ENCODE assay signal across 8 mouse cellular contexts in the genomic region with DNA sequence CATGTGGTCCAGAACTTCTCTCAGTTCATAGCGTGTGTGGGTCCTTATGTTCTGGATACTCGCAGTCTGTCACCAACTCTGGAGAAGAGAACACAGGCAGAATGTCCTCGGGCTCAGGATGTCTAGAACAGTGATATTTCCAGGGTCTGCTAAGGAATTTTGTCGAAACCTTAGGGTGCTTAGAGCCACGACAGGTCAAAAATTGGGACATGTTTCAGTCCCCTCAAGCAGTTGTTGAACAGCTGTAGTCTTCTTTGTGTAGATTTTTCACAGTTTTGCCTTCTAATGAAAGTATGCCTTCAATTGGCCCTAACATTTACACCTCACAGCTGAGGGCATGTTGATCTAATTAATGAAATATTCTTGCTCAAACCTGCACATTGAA. TPM values are rescaled to one million over a fixed set of nuclear protein-coding genes. Genes with fewer than 3 reads are reported as not detected.
DNase-seq lines count a peak whose midpoint lies in the region; ATAC-seq and TF ChIP-seq lines count a peak whose summit lies in the region.

No protein-coding gene starts in this region.

- H3K36me3 ChIP-seq in heart, adult 2 months (ENCODE audit: control insufficient read depth, insufficient read depth, low read length): peaks cover 10% of the 10 kb centered on the region
- H3K36me3 ChIP-seq in thymus, adult 2 months (ENCODE audit: control insufficient read depth, insufficient read depth, low read length): no peaks in the 10 kb centered on the region
- H3K36me3 ChIP-seq in liver, embryonic 12.5 days: peaks cover 15% of the 10 kb centered on the region

- H3K79me2 ChIP-seq in heart, adult 2 months (replicated peaks; ENCODE audit: control insufficient read depth, insufficient read depth, low read length): no peaks in the 10 kb centered on the region

- peak overlapping the region; percentile 90 for H3K4me2 ChIP-seq in liver, embryonic 12.5 days

- no peak for TF ChIP-seq POLR2A in heart, adult 2 months (IDR thresholded peaks at IDR 0.05; ENCODE audit: insufficient read depth, low read depth, low read length)
- no peak for TF ChIP-seq POLR2A in thymus, adult 2 months (IDR thresholded peaks at IDR 0.05; ENCODE audit: control insufficient read depth, extremely low read depth, insufficient read depth, low read length, poor library complexity)

- no peak for TF ChIP-seq CTCF in heart, adult 2 months (IDR thresholded peaks at IDR 0.05)
- TF ChIP-seq CTCF in thymus, adult 2 months (IDR thresholded peaks at IDR 0.05; ENCODE audit: borderline replicate concordance, control insufficient read depth, extremely low read depth, insufficient read depth, low read length, poor library complexity): no peak

- H3K27ac ChIP-seq in heart, adult 2 months: peak overlapping the region; percentile 77
- H3K27ac ChIP-seq in thymus, adult 2 months (ENCODE audit: control insufficient read depth, insufficient read depth, low read length): no peak overlapping the region
- H3K27ac ChIP-seq in liver, embryonic 12.5 days: peak overlapping the region; percentile 72

- H3K9me3 ChIP-seq in liver, embryonic 12.5 days (replicated peaks): no peaks in the 10 kb centered on the region

- H3K4me1 ChIP-seq in heart, adult 2 months (ENCODE audit: control insufficient read depth, insufficient read depth, low read length): peaks cover 8% of the 10 kb centered on the region
- peaks cover 5% of the 10 kb centered on the region; the same call in 1 of the 2 replicates for H3K4me1 ChIP-seq in thymus, adult 2 months (replicated peaks; ENCODE audit: control insufficient read depth, insufficient read depth, low read length)
- H3K4me1 ChIP-seq in liver, embryonic 12.5 days: peaks cover 25% of the 10 kb centered on the region

- intact Hi-C loops in heart, adult 2 months (cut with DNase I): loop anchor here (5.0 kb wide), 2 partner anchors 102 to 542 kb away; a partner anchor contains a TSS
- intact Hi-C loops in heart, postnatal 14 days (cut with DNase I): loop anchor here (5.0 kb wide), 1 partner anchor 92 kb away; no protein-coding TSS in a partner anchor

- peak overlapping the region; percentile 54 for H3K4me3 ChIP-seq in heart, adult 2 months
- H3K4me3 ChIP-seq in thymus, adult 2 months (ENCODE audit: control insufficient read depth, insufficient read depth, low read length): peak overlapping the region; percentile 66
- H3K4me3 ChIP-seq in liver, embryonic 12.5 days: peak overlapping the region; percentile 83

- WGBS in heart, adult 2 months: 3% methylated on average over 5 of the region's 5 CpGs
- 10% methylated on average over 5 of the region's 5 CpGs for WGBS in thymus, adult 2 months
- 6% methylated on average over 5 of the region's 5 CpGs for WGBS in liver, embryonic 12.5 days (ENCODE audit: insufficient replicate concordance)

- no peak for DNase-seq in heart, adult 2 months
- DNase-seq in heart, postnatal 14 days: no peak
- no peak for DNase-seq in thymus, adult 2 months
- DNase-seq in thymus, postnatal 36 days: no peak
- no peak for DNase-seq in adrenal gland, postnatal 10 days
- DNase-seq in layer of hippocampus, adult 9-11 months: no peak
- no peak for DNase-seq in gastrocnemius, adult 18-20 months (ENCODE audit: low spot score)

- TF ChIP-seq EP300 in heart, adult 2 months (IDR thresholded peaks at IDR 0.05; ENCODE audit: insufficient read depth, low read depth, low read length): no peak

- no peak for ATAC-seq in liver, embryonic 12.5 days

- H3K9ac ChIP-seq in heart, adult 2 months (ENCODE audit: low read depth, low read length): peak overlapping the region; percentile 76
- H3K9ac ChIP-seq in liver, embryonic 12.5 days: peak overlapping the region; percentile 86

- H3K27me3 ChIP-seq in heart, adult 2 months (ENCODE audit: control insufficient read depth, insufficient read depth, low read length): no peaks in the 10 kb centered on the region
- H3K27me3 ChIP-seq in thymus, adult 2 months (ENCODE audit: control insufficient read depth, insufficient read depth, low read length): no peaks in the 10 kb centered on the region
- H3K27me3 ChIP-seq in liver, embryonic 12.5 days (replicated peaks): peaks cover 23% of the 10 kb centered on the region

RNA-seq across cellular contexts. Expression of a gene that starts 0.9 kb away (rescaled TPM):
- total RNA-seq in heart, adult 2 months (2021): 10 to 100 TPM; 84.8 to 86.2 TPM
- polyA plus RNA-seq in heart, adult 2 months (2012; rRNA removed): 37.9 and 57.3 TPM in 2 replicates
- 10 to 100 TPM; 73.4 to 77.0 TPM for total RNA-seq in heart, postnatal 14 days (2021)
- 24.8 and 26.7 TPM in 2 replicates for polyA plus RNA-seq in thymus, adult 2 months (2012; rRNA removed)
- 108 and 114 TPM in 2 replicates for polyA plus RNA-seq in liver, embryonic 12.5 days (2016; fragmentation: Nextera tagmentation; extraction: Ambion mirVana)
- 10 to 100 TPM; 70.1 to 73.6 TPM for total RNA-seq in adrenal gland, postnatal 10 days (2021)
- total RNA-seq in gastrocnemius, adult 18-20 months (2021): 100 to 1,000 TPM; 110 to 112 TPM

RNA-seq across cellular contexts. Expression of a gene that starts 18.6 kb away (rescaled TPM):
- total RNA-seq in heart, adult 2 months (2021): 1 to 10 TPM; 7.2 to 8.3 TPM
- polyA plus RNA-seq in heart, adult 2 months (2012; rRNA removed): 3.1 and 3.4 TPM in 2 replicates
- total RNA-seq in heart, postnatal 14 days (2021): 10 to 100 TPM in 1 of 2 experiments, 1 to 10 TPM in 1; 8.4 to 12.8 TPM
- polyA plus RNA-seq in thymus, adult 2 months (2012; rRNA removed): 12.7 and 15.6 TPM in 2 replicates
- polyA plus RNA-seq in liver, embryonic 12.5 days (2016; fragmentation: Nextera tagmentation; extraction: Ambion mirVana): 15.0 and 16.5 TPM in 2 replicates
- 10 to 100 TPM; 12.6 to 13.0 TPM for total RNA-seq in adrenal gland, postnatal 10 days (2021)
- total RNA-seq in gastrocnemius, adult 18-20 months (2021): 1 to 10 TPM; 4.5 to 6.3 TPM

RNA-seq across cellular contexts. Expression of a gene that starts 53.0 kb away (rescaled TPM):
- 1 to 10 TPM; 1.5 to 3.1 TPM for total RNA-seq in heart, adult 2 months (2021)
- polyA plus RNA-seq in heart, adult 2 months (2012; rRNA removed): 3.7 and 8.0 TPM in 2 replicates
- total RNA-seq in heart, postnatal 14 days (2021): 1 to 10 TPM; 1.5 to 2.4 TPM
- 118 and 153 TPM in 2 replicates for polyA plus RNA-seq in thymus, adult 2 months (2012; rRNA removed)
- polyA plus RNA-seq in liver, embryonic 12.5 days (2016; fragmentation: Nextera tagmentation; extraction: Ambion mirVana): 32.2 and 35.8 TPM in 2 replicates
- total RNA-seq in adrenal gland, postnatal 10 days (2021): 10 to 100 TPM; 11.4 to 12.4 TPM
- under 1 TPM in 1 of 2 experiments, not detected in 1; 0.80 TPM for total RNA-seq in gastrocnemius, adult 18-20 months (2021)
